Mouse (Mus musculus) induced T-regulatory cell, adult 2 months (primary cell): Measurements from ENCODE around the gene Tmem106b.

ENCODE experiments used
- DNase-seq: peaks from one replicate; pipeline ENCODE4 v3.0.0-alpha.2; 2012; ENCODE audit warnings: low read depth

Tmem106b gene

GRCm38 (mm10) chr6:13069302-13070146 lies at the start of gene Tmem106b:
Gene Tmem106b (plus strand): TSS chr6:13069759.
- peak; percentile 98 for DNase-seq

- DNase-seq, result no peak
Observed at GRCm38 (mm10) chr6:13021245-13022100, 48.1 kb upstream of the Tmem106b start.

- DNase-seq, result no peak
Observed at GRCm38 (mm10) chr6:13030558-13030957, 39.0 kb upstream of the Tmem106b start.

GRCm38 (mm10) chr6:13030961-13031360 lies 38.6 kb upstream of the Tmem106b start:
- no peak for DNase-seq

GRCm38 (mm10) chr6:13052408-13053200 lies 17.0 kb upstream of the Tmem106b start:
- DNase-seq, result no peak

GRCm38 (mm10) chr6:13061276-13062039 lies 8.1 kb upstream of the Tmem106b start:
- peak; percentile 54 for DNase-seq

GRCm38 (mm10) chr6:13062063-13062462 lies 7.5 kb upstream of the Tmem106b start:
- DNase-seq, result no peak

- DNase-seq, result no peak
Observed at GRCm38 (mm10) chr6:13062691-13063255, 6.8 kb upstream of the Tmem106b start.

GRCm38 (mm10) chr6:13070147-13070425 lies 527 bp downstream of the Tmem106b start:
- DNase-seq, result no peak

- DNase-seq, result no peak
Observed at GRCm38 (mm10) chr6:13070485-13070884, 926 bp downstream of the Tmem106b start.

GRCm38 (mm10) chr6:13073036-13073435 lies 3.5 kb downstream of the Tmem106b start:
- DNase-seq, result no peak

GRCm38 (mm10) chr6:13073876-13074275 lies 4.3 kb downstream of the Tmem106b start:
- DNase-seq, result no peak

GRCm38 (mm10) chr6:13082881-13083280 lies 13.3 kb downstream of the Tmem106b start:
- DNase-seq, result no peak

GRCm38 (mm10) chr6:13096656-13097435 lies 27.3 kb downstream of the Tmem106b start:
- no peak for DNase-seq

GRCm38 (mm10) chr6:13100137-13100536 lies 30.6 kb downstream of the Tmem106b start:
- DNase-seq, result no peak

- DNase-seq, result no peak
Observed at GRCm38 (mm10) chr6:13108662-13109061, 39.1 kb downstream of the Tmem106b start.

- DNase-seq, result no peak
Observed at GRCm38 (mm10) chr6:13137255-13137654, 67.7 kb downstream of the Tmem106b start.
